Mouse (Mus musculus) heart, embryonic 13.5 days (tissue): ENCODE results near the gene Klhl25. TPM values are rescaled to one million over a fixed set of nuclear protein-coding genes. Genes with fewer than 3 reads are reported as not detected.
"Not testable (repeated sequence)": the region's sequence is repeated elsewhere in the genome, so short reads cannot be mapped to it uniquely, and the experiment has no call there.

Experiments
- ATAC-seq: fragments of 200-750 bp; cut with Nextera tagmentation; 2 replicates; pipeline ENCODE4 v1.8.0; 2017; ENCODE audit warnings: moderate TSS enrichment; ENCODE audit not compliant: insufficient number of reproducible peaks, low FRiP score, low TSS enrichment; ENCODE audit errors: extremely low read depth
- H3K27ac ChIP-seq: fragments of 300-500 bp; sonication (generic); replicated peaks from 2 replicates; pipeline ENCODE4 v1.5.1; 2015; ENCODE audit warnings: moderate library complexity, mild to moderate bottlenecking, inconsistent platforms
- H3K27me3 ChIP-seq: fragments of 300-500 bp; sonication (generic); replicated peaks from 2 replicates; pipeline ENCODE4 v1.6.1; 2015; ENCODE audit warnings: mild to moderate bottlenecking, inconsistent platforms
- H3K36me3 ChIP-seq: fragments of 300-500 bp; sonication (generic); 2 replicates; pipeline ENCODE4 v1.6.1; 2015; ENCODE audit warnings: mild to moderate bottlenecking, inconsistent platforms
- H3K4me1 ChIP-seq: fragments of 300-500 bp; sonication (generic); 2 replicates; pipeline ENCODE4 v1.6.1; 2015; ENCODE audit warnings: inconsistent platforms
- H3K4me2 ChIP-seq: fragments of 300-500 bp; sonication (generic); 2 replicates; pipeline ENCODE4 v1.6.1; 2015; ENCODE audit warnings: inconsistent platforms, mild to moderate bottlenecking, moderate library complexity
- H3K4me3 ChIP-seq: fragments of 300-500 bp; sonication (generic); 2 replicates; pipeline ENCODE4 v1.5.1; 2015; ENCODE audit warnings: moderate library complexity, mild to moderate bottlenecking, inconsistent platforms
- H3K9ac ChIP-seq: fragments of 300-500 bp; sonication (generic); 2 replicates; pipeline ENCODE4 v1.6.1; 2015; ENCODE audit warnings: inconsistent platforms, mild to moderate bottlenecking, moderate library complexity
- H3K9me3 ChIP-seq: fragments of 300-500 bp; sonication (generic); 2 replicates; pipeline ENCODE4 v1.6.1; 2016; ENCODE audit warnings: inconsistent platforms
- WGBS: fragments of 180-500 bp; shearing (Covaris S2); methylation state at CpG from one replicate; pipeline ENCODE4 v1.1.7; 2015; ENCODE audit warnings: mixed read lengths; 5-methylcytosine and 5-hydroxymethylcytosine counted together
- polyA plus RNA-seq: library from polyadenylated mRNA; unstranded; fragments of >200 nt; fragmentation: Nextera tagmentation; extraction: Ambion mirVana; gene quantifications from 2 replicates; pipeline ENCODE4 v1.2.1, GENCODE M21; 2015

Gene Klhl25
- polyA plus RNA-seq, 1 experiment from 2014 or later: 9.3 TPM

DNA sequence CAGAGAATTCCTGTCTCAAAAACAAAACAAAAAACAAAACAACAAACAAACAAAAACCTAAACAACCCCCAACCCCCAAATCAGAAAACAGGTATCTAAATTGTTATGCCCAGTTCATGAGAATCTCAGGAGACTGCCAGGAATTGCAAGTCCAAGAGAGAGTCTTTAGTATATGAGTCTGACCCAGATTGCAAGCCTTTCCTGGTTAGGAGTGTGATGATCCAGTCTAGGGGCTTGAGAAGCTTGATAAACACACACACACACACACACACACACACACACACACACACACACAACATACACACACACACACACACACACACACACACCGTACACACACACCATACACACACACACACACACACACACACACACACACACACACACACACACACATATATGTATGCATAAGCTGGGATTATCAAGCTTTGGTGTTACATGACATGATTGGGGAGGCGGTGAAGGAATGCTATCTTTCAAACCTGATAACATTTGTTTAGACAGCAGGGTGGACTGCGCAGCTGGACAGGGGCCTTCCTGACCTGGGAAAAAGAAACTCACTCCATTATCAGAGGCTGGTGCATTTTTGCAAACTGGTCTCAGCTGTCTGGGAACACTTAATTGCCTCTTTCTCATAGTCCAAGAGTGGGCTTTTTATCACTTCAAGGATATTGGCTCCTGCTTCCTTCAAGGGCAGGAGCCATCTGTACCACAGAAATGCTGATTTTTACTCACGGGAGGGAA lies 21.6 kb upstream of the Klhl25 start:
- 9% methylated on average over 3 of the region's 4 CpGs for WGBS
- H3K27me3 ChIP-seq: no peaks in the 10 kb centered on the region
- no peak overlapping the region for H3K4me3 ChIP-seq
- H3K9me3 ChIP-seq: no peaks in the 10 kb centered on the region
- H3K36me3 ChIP-seq: no peaks in the 10 kb centered on the region
- peak overlapping the region; percentile 79 for H3K27ac ChIP-seq
- peak; percentile 49 for ATAC-seq
- H3K9ac ChIP-seq: peak overlapping the region; percentile 33; the same call in 1 of the 2 replicates
- H3K4me1 ChIP-seq: peaks cover 24% of the 10 kb centered on the region
- H3K4me2 ChIP-seq: no peak overlapping the region

DNA sequence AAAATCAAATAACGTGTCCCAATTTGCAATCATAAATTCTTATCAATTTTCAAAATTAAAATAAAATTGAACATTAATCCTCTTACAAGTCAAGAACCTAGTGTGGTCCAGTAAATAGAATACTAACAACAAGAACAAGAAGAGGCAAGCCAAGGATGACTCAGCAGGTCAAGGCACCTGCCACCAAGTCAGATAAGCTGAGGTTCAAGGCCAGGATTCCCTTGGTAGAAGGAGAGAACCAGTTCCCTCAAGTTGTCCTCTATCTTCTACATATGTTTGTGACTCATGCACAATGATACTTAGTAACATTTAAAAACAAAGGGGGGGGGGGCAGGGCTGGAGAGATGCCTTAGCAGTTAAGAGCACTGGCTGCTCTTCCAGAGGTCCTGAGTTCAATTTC lies 20.8 kb upstream of the Klhl25 start:
- no peak overlapping the region; the same call in 1 of the 2 replicates for H3K4me2 ChIP-seq
- peaks cover 24% of the 10 kb centered on the region for H3K4me1 ChIP-seq
- H3K4me3 ChIP-seq: no peak overlapping the region
- H3K9ac ChIP-seq: no peak overlapping the region
- no peaks in the 10 kb centered on the region for H3K27me3 ChIP-seq
- H3K27ac ChIP-seq: peak overlapping the region; percentile 79
- no peak for ATAC-seq
- no peaks in the 10 kb centered on the region for H3K9me3 ChIP-seq
- WGBS: 71% methylated on average over 1 of the region's 1 CpGs
- no peaks in the 10 kb centered on the region for H3K36me3 ChIP-seq

DNA sequence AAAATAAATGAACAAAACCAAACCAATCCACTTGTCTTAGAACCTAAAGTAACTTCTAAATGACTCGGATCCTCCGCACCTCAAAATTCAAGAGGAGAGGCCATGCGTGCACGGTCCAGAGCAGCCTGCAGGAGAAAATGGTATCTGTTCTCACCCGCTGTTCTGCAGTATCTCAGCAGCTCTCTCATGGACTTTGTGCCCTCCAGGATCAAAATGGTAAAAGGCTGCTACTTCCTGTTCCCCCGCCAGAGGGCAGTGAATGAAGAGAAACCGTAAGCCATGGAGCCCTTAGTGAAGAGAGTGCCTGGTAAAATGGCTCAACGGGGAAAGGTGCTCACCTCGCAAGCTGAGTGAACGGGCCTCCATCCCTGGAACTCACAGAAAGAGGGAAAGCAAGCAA lies 20.3 kb upstream of the Klhl25 start:
- H3K36me3 ChIP-seq: no peaks in the 10 kb centered on the region
- H3K27ac ChIP-seq: peak overlapping the region; percentile 79
- WGBS: 22% methylated on average over 10 of the region's 10 CpGs
- H3K9ac ChIP-seq: no peak overlapping the region
- peaks cover 24% of the 10 kb centered on the region for H3K4me1 ChIP-seq
- no peak overlapping the region for H3K4me3 ChIP-seq
- peak overlapping the region; percentile 30; the same call in 1 of the 2 replicates for H3K4me2 ChIP-seq
- H3K27me3 ChIP-seq: no peaks in the 10 kb centered on the region
- no peaks in the 10 kb centered on the region for H3K9me3 ChIP-seq
- ATAC-seq: no peak

DNA sequence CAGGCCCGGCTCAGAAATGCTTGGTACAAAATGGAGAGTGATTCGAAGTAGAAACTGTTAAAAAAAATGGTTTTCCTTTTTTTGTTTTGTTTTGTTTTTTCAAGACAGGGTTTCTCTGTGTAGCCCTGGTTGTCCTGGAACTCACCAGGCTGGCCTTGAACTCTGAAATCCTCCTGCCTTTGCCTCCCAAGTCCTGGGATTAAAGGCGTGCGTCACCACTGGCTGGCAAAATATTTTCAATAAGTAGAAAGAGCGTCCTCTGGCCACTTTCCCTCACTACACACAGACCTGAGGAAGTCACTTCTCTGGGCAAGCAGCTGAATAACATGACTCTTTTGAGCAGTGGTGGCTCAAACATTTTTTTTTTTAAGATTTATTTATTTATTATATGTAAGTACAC lies 19.6 kb upstream of the Klhl25 start:
- Histone ChIP-seq H3K9me3 (no peaks in the 10 kb centered on the region), H3K4me3 (no peak overlapping the region), H3K4me2 (no peak overlapping the region), H3K4me1 (peaks cover 24% of the 10 kb centered on the region), H3K9ac (no peak overlapping the region), H3K27me3 (no peaks in the 10 kb centered on the region), H3K27ac (no peak overlapping the region), H3K36me3 (no peaks in the 10 kb centered on the region)
- whole genome bisulfite sequencing: 68% methylated on average over 5 of the region's 5 CpGs
- no peak for ATAC-seq

DNA sequence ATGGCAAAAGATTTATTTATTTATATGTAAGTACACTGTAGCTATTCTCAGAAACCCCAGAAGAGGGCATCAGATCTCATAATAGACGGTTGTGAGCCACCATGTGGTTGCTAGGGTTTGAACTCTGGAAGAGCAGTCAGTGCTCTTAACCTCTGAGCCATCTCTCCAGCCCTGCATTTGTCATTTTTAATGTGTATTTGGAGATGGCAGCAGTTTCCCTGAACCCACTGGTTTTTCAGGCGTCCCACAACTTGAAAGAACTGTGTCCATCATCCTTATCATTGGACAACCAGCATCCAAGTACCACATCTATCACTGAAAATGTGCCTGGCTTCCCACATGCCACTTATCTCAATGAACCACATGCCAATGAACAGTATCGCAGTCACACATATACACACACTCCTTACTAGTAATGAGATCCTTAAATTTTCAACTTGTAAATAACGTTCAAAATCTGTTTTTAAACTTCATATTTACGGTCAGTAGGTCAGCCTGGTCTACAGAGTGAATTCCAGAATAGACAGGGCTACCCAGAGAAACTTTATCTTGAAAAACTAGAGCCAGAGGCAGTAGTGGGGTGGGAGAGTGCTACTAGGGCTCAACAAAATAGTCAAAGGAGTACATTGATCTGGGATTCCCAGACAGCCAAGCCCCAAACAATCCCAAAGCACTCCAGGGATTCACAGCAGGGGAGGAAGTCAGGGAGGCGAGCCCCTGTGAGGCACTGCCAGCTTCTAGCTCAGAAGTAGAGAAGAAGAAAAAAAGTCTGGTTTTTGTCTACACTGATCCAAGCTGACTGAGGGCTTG lies 17.7 kb upstream of the Klhl25 start:
- no peak overlapping the region for H3K9ac ChIP-seq
- H3K27me3 ChIP-seq: no peaks in the 10 kb centered on the region
- 65% methylated on average over 6 of the region's 6 CpGs for WGBS
- H3K27ac ChIP-seq: no peak overlapping the region
- H3K4me3 ChIP-seq: no peak overlapping the region
- H3K36me3 ChIP-seq: no peaks in the 10 kb centered on the region
- H3K4me1 ChIP-seq: peaks cover 16% of the 10 kb centered on the region
- no peaks in the 10 kb centered on the region for H3K9me3 ChIP-seq
- no peak overlapping the region for H3K4me2 ChIP-seq
- no peak for ATAC-seq

DNA sequence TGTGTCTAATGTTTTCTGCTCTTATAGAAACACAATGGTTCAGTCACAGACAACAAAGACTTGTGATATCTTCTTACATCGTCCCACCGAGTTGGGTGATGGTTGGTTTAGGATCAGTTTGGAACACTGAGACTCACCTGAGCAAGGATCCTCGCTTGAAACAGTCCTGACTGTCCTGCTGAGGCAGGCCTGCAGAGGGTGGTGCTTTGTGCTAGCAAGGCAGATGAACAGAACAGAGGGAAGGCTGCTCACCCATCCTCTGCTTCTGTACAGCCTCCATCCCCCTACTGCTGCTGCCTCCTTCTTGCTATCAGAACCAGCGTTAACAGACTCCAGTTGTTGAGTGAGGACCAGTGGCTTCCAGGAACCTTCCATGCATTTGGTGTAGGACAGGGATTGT lies 14.2 kb upstream of the Klhl25 start:
- not testable (repeated sequence) for H3K36me3 ChIP-seq, H3K27ac ChIP-seq, H3K9me3 ChIP-seq, H3K27me3 ChIP-seq, ATAC-seq, H3K4me2 ChIP-seq, H3K4me3 ChIP-seq, H3K4me1 ChIP-seq, H3K9ac ChIP-seq
- 70% methylated on average over 3 of the region's 4 CpGs for WGBS

DNA sequence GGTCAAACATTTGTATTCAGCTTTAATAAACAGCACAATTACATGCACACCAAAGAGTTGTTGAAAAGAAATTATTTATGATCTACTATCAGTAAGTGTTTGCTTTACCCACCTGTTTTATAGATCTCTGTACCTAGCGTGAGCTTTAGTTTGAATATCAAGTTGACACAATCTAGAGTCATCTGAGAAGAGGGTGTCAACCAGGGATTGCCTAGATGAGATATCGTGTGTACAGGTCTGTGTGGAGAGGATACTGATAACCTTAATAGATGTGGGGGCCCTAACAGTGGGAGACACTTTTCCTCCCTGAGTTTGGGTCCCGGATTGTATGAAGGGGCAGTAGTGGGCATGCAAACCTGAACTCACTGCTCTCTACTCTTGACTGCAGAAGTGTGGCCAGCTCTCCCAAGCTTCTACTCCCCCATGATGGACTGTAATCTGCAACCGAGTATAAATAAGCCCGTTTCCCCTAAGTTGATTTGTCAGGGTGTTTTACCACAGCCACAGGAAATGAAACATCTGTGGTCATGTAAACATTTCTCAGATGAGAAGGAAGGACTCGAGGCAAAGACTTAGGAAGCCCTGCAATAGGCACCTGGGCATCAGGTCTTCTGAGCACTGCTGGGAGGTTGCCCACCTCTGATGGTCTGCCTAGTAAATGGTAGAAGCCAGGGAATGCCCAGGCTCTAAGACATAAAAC lies 13.0 kb upstream of the Klhl25 start:
- H3K27ac ChIP-seq, H3K4me1 ChIP-seq, H3K36me3 ChIP-seq, H3K9me3 ChIP-seq, H3K27me3 ChIP-seq, H3K4me3 ChIP-seq, H3K9ac ChIP-seq, H3K4me2 ChIP-seq, ATAC-seq: not testable (repeated sequence)
- WGBS: 41% methylated on average over 4 of the region's 6 CpGs

DNA sequence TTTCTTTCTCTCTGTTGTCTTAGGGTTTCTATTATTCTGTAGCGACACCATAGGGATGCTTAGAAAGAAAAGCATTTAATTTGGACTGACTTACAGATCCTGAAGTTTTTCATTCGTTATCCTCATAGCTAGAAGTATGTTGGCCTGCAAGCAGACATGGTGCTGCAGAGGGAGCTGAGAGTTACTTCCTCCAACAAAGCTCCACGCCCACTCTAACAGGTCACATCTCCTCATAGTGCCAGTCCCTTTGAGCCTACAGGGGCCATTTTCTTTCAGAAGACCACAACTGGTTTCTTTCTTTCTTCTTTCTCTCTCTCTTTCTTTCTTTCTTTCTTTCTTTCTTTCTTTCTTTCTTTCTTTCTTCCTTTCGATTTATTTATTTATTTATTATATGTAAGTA lies 8.0 kb upstream of the Klhl25 start:
- no peak for ATAC-seq
- no peaks in the 10 kb centered on the region for H3K9me3 ChIP-seq
- H3K4me1 ChIP-seq: no peaks in the 10 kb centered on the region
- H3K36me3 ChIP-seq: no peaks in the 10 kb centered on the region
- H3K9ac ChIP-seq: no peak overlapping the region
- H3K27me3 ChIP-seq: no peaks in the 10 kb centered on the region
- H3K27ac ChIP-seq: no peak overlapping the region
- H3K4me2 ChIP-seq: no peak overlapping the region
- 73% methylated on average over 4 of the region's 4 CpGs for WGBS
- no peak overlapping the region for H3K4me3 ChIP-seq

DNA sequence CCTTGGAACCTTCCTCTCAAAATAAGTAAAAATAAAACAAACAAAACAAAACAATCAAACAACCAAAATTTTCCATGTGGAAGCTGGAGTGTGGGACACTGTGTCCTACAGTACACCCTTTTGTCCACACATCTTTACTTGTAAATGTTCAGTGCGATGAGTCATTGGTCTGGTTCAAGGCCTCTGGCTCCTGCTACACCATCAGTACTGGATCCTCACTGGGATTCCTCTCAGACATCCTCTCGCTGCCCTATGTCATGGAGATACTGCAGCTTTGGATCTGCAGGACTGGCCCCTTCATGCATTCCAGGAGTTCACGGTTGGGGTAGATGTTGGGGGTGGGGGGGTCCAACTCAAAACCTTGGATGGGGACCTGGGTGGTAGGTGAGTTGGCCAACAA lies 5.8 kb upstream of the Klhl25 start:
- H3K36me3 ChIP-seq: no peaks in the 10 kb centered on the region
- H3K27ac ChIP-seq: no peak overlapping the region
- no peaks in the 10 kb centered on the region for H3K9me3 ChIP-seq
- H3K4me2 ChIP-seq: no peak overlapping the region
- no peak overlapping the region for H3K4me3 ChIP-seq
- no peak for ATAC-seq
- H3K9ac ChIP-seq: no peak overlapping the region
- WGBS: 70% methylated on average over 3 of the region's 3 CpGs
- peaks cover under 1% of the 10 kb centered on the region; the same call in 1 of the 2 replicates for H3K4me1 ChIP-seq
- no peaks in the 10 kb centered on the region for H3K27me3 ChIP-seq

DNA sequence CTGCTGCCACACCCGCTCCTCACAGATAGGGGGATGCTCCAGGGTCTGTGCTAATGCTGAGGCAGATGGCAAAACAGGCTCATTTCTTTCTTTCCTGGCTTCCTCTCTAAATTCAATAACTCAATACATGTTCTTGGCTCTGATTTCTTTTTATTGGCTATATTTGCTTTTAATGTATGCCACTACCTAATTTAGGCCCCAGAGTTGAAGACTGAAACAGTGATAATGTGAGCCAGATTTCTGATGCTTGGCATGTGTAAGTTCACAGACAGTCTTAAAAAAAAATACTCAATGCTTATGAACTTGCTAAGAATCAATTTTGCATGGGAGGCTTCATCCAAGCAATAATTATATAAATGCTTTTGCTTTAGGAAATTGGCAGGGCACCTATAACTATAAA lies 2.2 kb upstream of the Klhl25 start:
- WGBS: 84% methylated on average over 1 of the region's 1 CpGs

DNA sequence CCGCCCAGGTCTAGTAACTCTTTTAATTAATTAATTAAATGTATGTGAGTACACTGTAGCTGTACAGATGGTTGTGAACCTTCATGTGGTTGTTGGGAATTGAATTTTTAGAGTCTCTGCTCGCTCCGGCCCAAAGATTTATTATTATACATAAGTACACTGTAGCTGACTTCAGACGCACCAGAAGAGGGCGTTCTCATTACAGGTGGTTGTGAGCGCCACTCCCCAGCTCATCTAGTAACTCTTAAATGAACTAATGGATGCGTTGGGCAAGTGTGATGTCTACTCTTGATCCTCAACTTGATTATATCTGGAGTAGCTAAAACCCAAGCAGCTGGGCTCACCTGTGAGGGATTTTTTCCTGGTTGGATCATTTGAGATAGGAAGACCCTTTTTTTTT lies 1.2 kb upstream of the Klhl25 start:
- Histone ChIP-seq H3K4me2 (0 out of 2 replicates have a peak overlapping the region, but pooled peaks have one; percentile 92), H3K27ac (no peak overlapping the region), H3K27me3 (no peaks in the 10 kb centered on the region), H3K4me1 (peaks cover 26% of the 10 kb centered on the region), H3K4me3 (no peak overlapping the region), H3K9ac (no peak overlapping the region), H3K9me3 (no peaks in the 10 kb centered on the region), H3K36me3 (peaks cover 4% of the 10 kb centered on the region)
- WGBS: 47% methylated on average over 7 of the region's 7 CpGs
- ATAC-seq: no peak

More for the DNA sequence above, 2.2 kb upstream of the Klhl25 start:
- Histone ChIP-seq H3K27me3 (no peaks in the 10 kb centered on the region), H3K4me1 (peaks cover 18% of the 10 kb centered on the region), H3K36me3 (no peaks in the 10 kb centered on the region), H3K4me3 (no peak overlapping the region), H3K4me2 (no peak overlapping the region), H3K27ac (no peak overlapping the region), H3K9me3 (no peaks in the 10 kb centered on the region), H3K9ac (no peak overlapping the region)
- ATAC-seq: no peak
